11 mouse cellular contexts compared by ENCODE assay signal in the genomic region with DNA sequence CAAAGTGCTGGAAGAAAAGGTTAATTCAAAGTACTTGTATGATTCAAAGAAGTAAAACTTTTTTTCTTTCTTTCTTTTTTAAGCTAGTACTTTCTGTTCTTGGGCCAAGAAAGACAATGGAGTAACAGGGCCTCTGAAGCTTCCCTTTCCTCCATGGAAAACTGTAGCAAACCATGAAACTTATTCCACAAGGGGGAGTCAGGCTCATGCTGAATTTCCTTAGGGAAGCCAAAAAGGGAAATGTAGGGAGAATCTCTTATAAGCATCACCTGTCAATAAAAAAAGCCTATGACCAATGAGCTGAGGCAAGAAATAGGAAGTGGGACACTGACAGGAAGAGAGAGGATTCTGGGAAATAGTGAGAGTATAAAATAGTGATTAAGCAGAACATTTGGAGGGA.
DNase-seq lines count a peak whose midpoint lies in the region; ATAC-seq and TF ChIP-seq lines count a peak whose summit lies in the region.
"Had no signal": no experiment of that assay in that cellular context is flagged by ENCODE, and none has a peak within 500 bp of the region (broad histone marks: within the 10 kb centered on the region; RNA-seq: fewer than 3 reads in every experiment).

No protein-coding gene starts in this region.

- no peak for ATAC-seq in cerebellum, adult (ENCODE audit: insufficient number of reproducible peaks, low FRiP score, low TSS enrichment)
- no peak for ATAC-seq in lung, embryonic 14.5 days (ENCODE audit: insufficient read depth)

- no peak overlapping the region for H3K27ac ChIP-seq in cerebellum, adult 2 months (ENCODE audit: insufficient read depth, low read length)
- H3K27ac ChIP-seq in lung, embryonic 14.5 days (ENCODE audit: low read depth): no peak overlapping the region
- H3K27ac ChIP-seq: macrophage had no signal

- H3K9ac ChIP-seq in lung, embryonic 14.5 days: no peak overlapping the region

- no peaks in the 10 kb centered on the region for H3K27me3 ChIP-seq in cerebellum, adult 2 months (ENCODE audit: control insufficient read depth, insufficient read depth, low read length)
- H3K27me3 ChIP-seq in lung, embryonic 14.5 days (ENCODE audit: insufficient read depth, low read length): no peaks in the 10 kb centered on the region

- no peaks in the 10 kb centered on the region for H3K9me3 ChIP-seq in lung, embryonic 14.5 days (ENCODE audit: low read depth, low read length)

- peak; percentile 22; the same call in 1 of the 2 replicates for TF ChIP-seq CTCF in cerebellum, adult 2 months (IDR thresholded peaks at IDR 0.05; ENCODE audit: borderline replicate concordance, insufficient read depth, low read depth, low read length)
- TF ChIP-seq CTCF in lung, embryonic 14.5 days (IDR thresholded peaks at IDR 0.05; ENCODE audit: low read depth): peak; percentile 69

- H3K36me3 ChIP-seq in lung, embryonic 14.5 days (ENCODE audit: insufficient read depth): no peaks in the 10 kb centered on the region

- DNase-seq in cerebellum, adult 2 months: no peak
- DNase-seq in heart, postnatal 4 days: peak; percentile 24
- DNase-seq in heart, adult 9 months (ENCODE audit: low spot score in 2 of 2): no peak
- peak; percentile 85 for DNase-seq in lung, embryonic 14.5 days
- no peak for DNase-seq in lung, postnatal 4 days
- peak; percentile 51 for DNase-seq in lung, postnatal 25 days (ENCODE audit: low spot score)
- no peak for DNase-seq in left cerebral cortex, adult 11 months (ENCODE audit: low spot score)
- DNase-seq: cerebellum, postnatal 36 days; layer of hippocampus, postnatal 36 days had no signal

- H3K4me2 ChIP-seq in lung, embryonic 14.5 days: no peak overlapping the region

- H3K4me3 ChIP-seq in cerebellum, adult 2 months (replicated peaks; ENCODE audit: insufficient read depth, low read depth, low read length): no peak overlapping the region
- H3K4me3 ChIP-seq in lung, embryonic 14.5 days (ENCODE audit: low read depth, low read length): no peak overlapping the region

- no peak for TF ChIP-seq POLR2A in cerebellum, adult 2 months (IDR thresholded peaks at IDR 0.05; ENCODE audit: borderline replicate concordance, insufficient read depth, low read length)

- H3K4me1 ChIP-seq in cerebellum, adult 2 months (ENCODE audit: control insufficient read depth, insufficient read depth, low read length): peaks cover 10% of the 10 kb centered on the region; the same call in 1 of the 2 replicates
- no peaks in the 10 kb centered on the region for H3K4me1 ChIP-seq in lung, embryonic 14.5 days (ENCODE audit: insufficient read depth)

Comparison
In these comparisons a context has a peak if more than half of its experiments do, and no peak if none do; other contexts are left out.
1. DNase-seq: peak in heart, postnatal 4 days (single experiment), lung, embryonic 14.5 days (single experiment) and lung, postnatal 25 days (single experiment); none in cerebellum, adult 2 months (0 of 2), heart, adult 9 months (0 of 2), lung, postnatal 4 days (0 of 2) and left cerebral cortex, adult 11 months (single experiment).